Mouse (Mus musculus) ES-E14 (cell line): ENCODE results near the gene Ube2l6. TPM values are rescaled to one million over a fixed set of nuclear protein-coding genes. Genes with fewer than 3 reads are reported as not detected.

Experiments
- DNase-seq: peaks from one replicate; pipeline ENCODE4 v3.0.0-alpha.2; 2013; ENCODE audit warnings: low read depth, low spot score
- H3K27ac ChIP-seq: 2 replicates; pipeline ENCODE4 v1.5.1; 2012; ENCODE audit warnings: low read depth, mild to moderate bottlenecking, low read length, moderate library complexity, mixed read lengths; ENCODE audit not compliant: poor library complexity, insufficient read depth, severe bottlenecking
- H3K36me3 ChIP-seq: 2 replicates; pipeline ENCODE4 v1.6.1; 2012; ENCODE audit warnings: mild to moderate bottlenecking, low read length, moderate library complexity, mixed read lengths; ENCODE audit not compliant: control insufficient read depth, poor library complexity, insufficient read depth, severe bottlenecking
- H3K4me1 ChIP-seq, 2 experiments: fragments of 150-350 bp in 1 of 2; sonication (generic) in 1 of 2; 2 replicates each; pipeline ENCODE4 v1.6.1; 2012; ENCODE audit warnings: low read length in 2 of 2, mild to moderate bottlenecking in 1 of 2, mixed read lengths in 1 of 2; ENCODE audit not compliant: control insufficient read depth in 2 of 2, insufficient read depth in 2 of 2, poor library complexity in 1 of 2
- H3K4me3 ChIP-seq, 2 experiments: fragments of 150-350 bp in 1 of 2; sonication (generic) in 1 of 2; 2 replicates each; pipeline ENCODE4 v1.5.1; 2012; ENCODE audit warnings: low read length in 2 of 2, low read depth in 1 of 2, mild to moderate bottlenecking in 1 of 2, mixed read lengths in 1 of 2; ENCODE audit not compliant: insufficient read depth in 1 of 2, poor library complexity in 1 of 2, severe bottlenecking in 1 of 2
- H3K9ac ChIP-seq: 2 replicates; pipeline ENCODE4 v1.6.1; 2012; ENCODE audit warnings: low read depth, mild to moderate bottlenecking, low read length, mixed read lengths; ENCODE audit not compliant: poor library complexity, insufficient read depth, severe bottlenecking
- H3K9me3 ChIP-seq: fragments of 150-350 bp; sonication (generic); 2 replicates; pipeline ENCODE4 v1.6.1; 2012; ENCODE audit warnings: low read depth, mild to moderate bottlenecking, low read length; ENCODE audit not compliant: control insufficient read depth, insufficient read depth
- CHD2 ChIP-seq: IDR thresholded peaks from 2 replicates; pipeline ENCODE4 v1.6.1; 2014; ENCODE audit warnings: mild to moderate bottlenecking, low read depth, low read length, inconsistent platforms
- HCFC1 ChIP-seq: IDR thresholded peaks from 2 replicates; pipeline ENCODE4 v1.6.1; 2012; ENCODE audit warnings: low read length, inconsistent platforms, borderline replicate concordance; ENCODE audit not compliant: insufficient read depth
- MAFK ChIP-seq: IDR thresholded peaks from 2 replicates; pipeline ENCODE4 v1.6.1; 2014; ENCODE audit warnings: mild to moderate bottlenecking, low read depth, low read length, inconsistent platforms; ENCODE audit not compliant: insufficient read depth
- ZC3H11A ChIP-seq: IDR thresholded peaks from 2 replicates; pipeline ENCODE4 v1.6.1; 2012; ENCODE audit warnings: low read depth, mild to moderate bottlenecking, inconsistent platforms, low read length, borderline replicate concordance
- ZNF384 ChIP-seq: IDR thresholded peaks from 2 replicates; pipeline ENCODE4 v1.6.1; 2012; ENCODE audit warnings: low read depth, low read length, inconsistent platforms
- in situ Hi-C, 2 experiments: fragments of 600-800 bp; cut with MboI; formaldehyde crosslinking; loops; one replicate each; pipeline ENCODE4 v1.15.1; 2025; ENCODE audit warnings: low sequenced_read_pairs in 2 of 2, inconsistent platforms in 1 of 2; ENCODE audit not compliant: unreplicated experiment in 2 of 2
- total RNA-seq: library from RNA; depleted of rRNA; stranded (reverse); fragments of 300-350 nt; gene quantifications from 2 replicates; pipeline ENCODE4 v1.2.3, GENCODE M21; 2012

Ube2l6 gene
- total RNA-seq, 1 experiment, result 1.9 TPM

- in situ Hi-C loops, result no loop called here
- H3K4me3 ChIP-seq, result no peak overlapping the region
- no peak for DNase-seq
- no peaks in the 10 kb centered on the region for H3K9me3 ChIP-seq
- no peak overlapping the region for H3K27ac ChIP-seq
- no peaks in the 10 kb centered on the region for H3K4me1 ChIP-seq
- H3K9ac ChIP-seq, result no peak overlapping the region
- TF ChIP-seq ZC3H11A (no peak), MAFK (no peak), CHD2 (no peak), ZNF384 (no peak), HCFC1 (no peak)
- no peaks in the 10 kb centered on the region for H3K36me3 ChIP-seq
Observed at GRCm38 (mm10) chr2:84783840-84784566, 14.6 kb upstream of the Ube2l6 start.

DNA sequence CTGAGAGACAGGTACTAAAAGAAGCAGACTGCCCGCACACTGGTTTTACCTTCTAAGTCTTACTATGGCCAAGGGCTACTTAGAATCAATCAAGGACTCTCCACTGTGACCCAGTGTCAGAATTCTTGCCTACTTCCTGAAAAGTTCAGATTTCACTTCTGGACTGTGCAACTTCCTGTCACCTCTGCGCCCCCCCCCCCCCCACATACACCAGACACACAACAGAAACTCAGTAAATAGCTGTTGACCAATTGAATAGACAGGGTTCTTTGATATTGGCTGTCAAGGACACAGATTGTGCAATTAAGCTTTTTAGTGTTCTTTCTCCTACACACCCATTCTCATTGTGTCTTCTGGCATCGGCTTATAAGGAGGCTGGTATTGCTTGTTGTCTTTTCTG, 10.3 kb upstream of the Ube2l6 start:
- Histone ChIP-seq H3K36me3 (no peaks in the 10 kb centered on the region), H3K4me1 (no peaks in the 10 kb centered on the region), H3K9ac (no peak overlapping the region)

GRCm38 (mm10) chr2:84790418-84790817, 8.2 kb upstream of the Ube2l6 start:
- TF ChIP-seq CHD2 (no peak), ZC3H11A (no peak), HCFC1 (no peak)

More for the DNA sequence above, 10.3 kb upstream of the Ube2l6 start:
- no peak overlapping the region for H3K4me3 ChIP-seq
- no peaks in the 10 kb centered on the region for H3K9me3 ChIP-seq
- in situ Hi-C loops, result no loop called here
- no peak for DNase-seq
- no peak overlapping the region for H3K27ac ChIP-seq
- TF ChIP-seq ZNF384 (no peak), ZC3H11A (no peak), MAFK (no peak), HCFC1 (no peak), CHD2 (no peak)

GRCm38 (mm10) chr2:84792516-84792915, 6.1 kb upstream of the Ube2l6 start:
- Histone ChIP-seq H3K9ac (no peak overlapping the region), H3K4me1 (no peaks in the 10 kb centered on the region), H3K36me3 (no peaks in the 10 kb centered on the region), H3K9me3 (no peaks in the 10 kb centered on the region), H3K4me3 (no peak overlapping the region), H3K27ac (no peak overlapping the region)
- no peak for DNase-seq
- in situ Hi-C loops, result no loop called here
- no peak for TF ChIP-seq ZC3H11A
- TF ChIP-seq HCFC1, result no peak
- no peak for TF ChIP-seq MAFK
- TF ChIP-seq ZNF384, result no peak
- no peak for TF ChIP-seq CHD2

More at GRCm38 (mm10) chr2:84790418-84790817, 8.2 kb upstream of the Ube2l6 start:
- Histone ChIP-seq H3K4me3 (no peak overlapping the region), H3K9me3 (no peaks in the 10 kb centered on the region), H3K4me1 (no peaks in the 10 kb centered on the region), H3K9ac (no peak overlapping the region), H3K36me3 (no peaks in the 10 kb centered on the region), H3K27ac (no peak overlapping the region)
- in situ Hi-C loops, result no loop called here
- no peak for DNase-seq

DNA sequence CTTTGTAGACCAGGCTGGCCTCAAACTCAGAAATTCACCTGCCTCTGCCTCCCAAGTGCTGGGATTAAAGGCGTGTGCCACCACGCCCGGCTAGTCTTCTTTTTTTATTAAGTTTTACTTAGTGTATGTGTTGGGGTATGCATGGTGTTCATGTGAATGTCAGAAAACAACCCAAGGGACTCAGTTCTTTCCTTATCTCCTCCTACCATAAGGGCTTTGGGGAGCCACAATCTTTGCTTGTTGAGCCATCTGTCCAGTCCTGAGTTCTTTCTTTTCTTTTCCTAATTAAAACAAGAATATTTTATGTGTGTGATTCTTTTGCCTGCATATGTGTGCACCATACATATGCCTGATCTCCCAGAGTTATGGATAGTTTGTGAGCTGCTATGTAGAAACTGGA, 5.5 kb upstream of the Ube2l6 start:
- Histone ChIP-seq H3K36me3 (no peaks in the 10 kb centered on the region), H3K9ac (no peak overlapping the region), H3K4me1 (no peaks in the 10 kb centered on the region), H3K9me3 (no peaks in the 10 kb centered on the region), H3K4me3 (no peak overlapping the region), H3K27ac (no peak overlapping the region)
- no peak for TF ChIP-seq ZNF384
- no peak for TF ChIP-seq HCFC1
- TF ChIP-seq CHD2, result no peak
- TF ChIP-seq MAFK, result no peak
- no peak for TF ChIP-seq ZC3H11A
- no peak for DNase-seq
- in situ Hi-C loops, result no loop called here
